Mouse (Mus musculus) hindbrain, embryonic 16.5 days (tissue): ENCODE results near the gene Surf2. TPM values are rescaled to one million over a fixed set of nuclear protein-coding genes. Genes with fewer than 3 reads are reported as not detected.

Source experiments
- ATAC-seq: fragments of 200-750 bp; cut with Nextera tagmentation; 2 replicates; pipeline ENCODE4 v1.8.0; 2017; ENCODE audit warnings: moderate TSS enrichment, moderate library complexity
- H3K27ac ChIP-seq: fragments of 300-500 bp; sonication (generic); 2 replicates; pipeline ENCODE4 v1.5.1; 2014; ENCODE audit warnings: low read depth, mild to moderate bottlenecking, control low read depth, low read length, moderate library complexity
- H3K27me3 ChIP-seq: fragments of 300-500 bp; sonication (generic); replicated peaks from 2 replicates; pipeline ENCODE4 v1.6.1; 2014; ENCODE audit warnings: low read length; ENCODE audit not compliant: control insufficient read depth, insufficient read depth
- H3K36me3 ChIP-seq: fragments of 300-500 bp; sonication (generic); 2 replicates; pipeline ENCODE4 v1.6.1; 2014; ENCODE audit warnings: mild to moderate bottlenecking, low read length, moderate library complexity, mixed read lengths; ENCODE audit not compliant: control insufficient read depth, insufficient read depth
- H3K4me1 ChIP-seq: fragments of 300-500 bp; sonication (generic); 2 replicates; pipeline ENCODE4 v1.6.1; 2014; ENCODE audit warnings: low read depth, low read length; ENCODE audit not compliant: control insufficient read depth, insufficient read depth
- H3K4me2 ChIP-seq: fragments of 300-500 bp; sonication (generic); 2 replicates; pipeline ENCODE4 v1.6.1; 2014; ENCODE audit warnings: mild to moderate bottlenecking, low read length, control low read depth, moderate library complexity
- H3K4me3 ChIP-seq: fragments of 300-500 bp; sonication (generic); 2 replicates; pipeline ENCODE4 v1.5.1; 2014; ENCODE audit warnings: mild to moderate bottlenecking, low read length, control low read depth, moderate library complexity
- H3K9ac ChIP-seq: fragments of 300-500 bp; sonication (generic); 2 replicates; pipeline ENCODE4 v1.6.1; 2014; ENCODE audit warnings: low read depth, mild to moderate bottlenecking, control low read depth, low read length, moderate library complexity
- H3K9me3 ChIP-seq: fragments of 300-500 bp; sonication (generic); 2 replicates; pipeline ENCODE4 v1.6.1; 2014; ENCODE audit warnings: mild to moderate bottlenecking, low read length, moderate library complexity; ENCODE audit not compliant: control insufficient read depth
- WGBS: fragments of 180-500 bp; shearing (Covaris S2); extraction: QIAGEN DNeasy Blood & Tissue Kit; methylation state at CpG from one replicate; pipeline ENCODE4 v1.1.7; 2014; 5-methylcytosine and 5-hydroxymethylcytosine counted together
- polyA plus RNA-seq: library from polyadenylated mRNA; unstranded; fragments of >200 nt; fragmentation: Nextera tagmentation; extraction: Ambion mirVana; gene quantifications from 2 replicates; pipeline ENCODE4 v1.2.1, GENCODE M21; 2015

The Surf2 gene
- polyA plus RNA-seq, 1 experiment from 2014 or later = 55.8 TPM

DNA sequence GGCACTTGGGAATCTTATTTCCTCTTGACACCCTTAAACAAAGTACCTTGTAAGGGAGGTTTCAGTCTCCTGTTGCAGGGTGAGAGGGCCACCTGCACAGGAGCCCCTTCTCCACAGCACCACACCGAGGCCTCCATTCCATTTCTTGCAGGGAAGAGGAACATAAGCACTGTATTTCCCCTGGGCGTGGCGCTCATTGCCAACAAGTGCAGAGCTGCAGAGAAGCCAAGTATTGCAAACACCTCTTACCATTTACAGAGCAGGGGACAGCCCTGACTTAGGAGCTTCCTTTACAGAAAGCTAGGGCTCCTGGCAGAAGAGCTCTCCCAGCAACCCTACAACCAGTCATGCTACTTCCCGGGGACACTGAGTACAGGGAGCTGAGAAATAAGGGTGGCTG is 36.0 kb downstream of the Surf2 start:
- WGBS = 95% methylated on average over 4 of the region's 4 CpGs
- no peaks in the 10 kb centered on the region for H3K27me3 ChIP-seq
- no peak for ATAC-seq
- H3K27ac ChIP-seq = no peak overlapping the region
- H3K36me3 ChIP-seq = peaks cover 28% of the 10 kb centered on the region
- H3K9ac ChIP-seq = no peak overlapping the region
- no peak overlapping the region for H3K4me3 ChIP-seq
- H3K9me3 ChIP-seq = no peaks in the 10 kb centered on the region
- no peak overlapping the region for H3K4me2 ChIP-seq
- no peaks in the 10 kb centered on the region for H3K4me1 ChIP-seq

DNA sequence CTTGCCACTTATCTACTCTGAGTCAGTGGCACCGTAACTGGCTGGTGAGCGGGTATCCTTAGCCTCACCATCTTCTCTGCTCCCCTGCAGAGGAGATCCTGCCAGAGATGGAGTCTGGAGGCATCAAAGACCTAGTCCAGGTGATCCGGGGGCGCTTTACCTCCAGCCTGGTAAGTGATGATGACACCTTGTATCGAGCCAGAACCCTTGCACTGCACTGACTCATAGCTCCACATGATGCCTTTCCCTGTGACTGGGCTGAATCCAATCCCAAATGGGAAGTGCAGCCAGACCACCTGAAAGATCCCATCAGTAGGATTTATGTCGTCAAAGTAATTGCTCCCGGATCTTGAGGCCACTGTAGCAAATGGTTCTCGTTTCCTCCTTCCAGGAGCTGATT is 36.7 kb downstream of the Surf2 start:
- H3K4me2 ChIP-seq = no peak overlapping the region
- ATAC-seq = no peak
- no peaks in the 10 kb centered on the region for H3K9me3 ChIP-seq
- peaks cover 34% of the 10 kb centered on the region for H3K36me3 ChIP-seq
- no peak overlapping the region for H3K27ac ChIP-seq
- H3K4me3 ChIP-seq = no peak overlapping the region
- no peak overlapping the region for H3K9ac ChIP-seq
- H3K27me3 ChIP-seq = no peaks in the 10 kb centered on the region
- no peaks in the 10 kb centered on the region for H3K4me1 ChIP-seq
- 89% methylated on average over 8 of the region's 8 CpGs for WGBS

DNA sequence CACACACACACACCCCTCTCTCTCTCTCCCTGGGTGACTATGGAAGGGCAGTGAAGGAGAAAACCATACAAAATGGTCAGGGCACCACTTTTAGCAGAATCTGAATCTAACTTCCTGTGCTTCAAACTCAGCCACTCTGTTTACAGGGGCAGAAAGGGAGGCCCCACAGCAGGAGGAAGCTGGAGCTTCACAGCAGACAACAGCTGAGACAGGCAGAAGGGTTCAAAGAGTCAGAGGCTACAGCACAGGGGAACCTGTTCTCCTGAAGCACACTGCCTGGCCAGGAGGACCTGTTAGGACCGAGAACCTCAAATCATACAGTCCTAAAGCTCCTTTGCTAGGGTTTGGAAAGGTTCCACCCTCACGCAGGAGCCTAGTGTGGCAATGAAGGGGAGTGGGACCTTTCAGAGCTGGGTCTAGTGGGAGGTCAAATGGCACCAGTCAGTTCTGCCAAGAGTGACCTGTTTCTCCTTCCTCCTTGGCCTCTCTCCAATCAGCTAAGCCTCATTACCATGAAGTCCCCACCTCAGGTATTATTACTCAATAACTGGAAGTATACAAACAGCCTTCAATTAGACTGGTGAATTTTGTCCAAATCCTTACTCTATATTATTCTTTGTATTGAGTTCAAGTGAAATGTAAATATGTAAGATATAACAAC is 38.7 kb downstream of the Surf2 start:
- no peak overlapping the region for H3K4me3 ChIP-seq
- H3K4me2 ChIP-seq = no peak overlapping the region
- H3K27me3 ChIP-seq = no peaks in the 10 kb centered on the region
- 97% methylated on average over 2 of the region's 2 CpGs for WGBS
- no peak overlapping the region for H3K9ac ChIP-seq
- H3K9me3 ChIP-seq = no peaks in the 10 kb centered on the region
- ATAC-seq = no peak
- H3K4me1 ChIP-seq = no peaks in the 10 kb centered on the region
- H3K27ac ChIP-seq = no peak overlapping the region
- H3K36me3 ChIP-seq = peaks cover 41% of the 10 kb centered on the region

DNA sequence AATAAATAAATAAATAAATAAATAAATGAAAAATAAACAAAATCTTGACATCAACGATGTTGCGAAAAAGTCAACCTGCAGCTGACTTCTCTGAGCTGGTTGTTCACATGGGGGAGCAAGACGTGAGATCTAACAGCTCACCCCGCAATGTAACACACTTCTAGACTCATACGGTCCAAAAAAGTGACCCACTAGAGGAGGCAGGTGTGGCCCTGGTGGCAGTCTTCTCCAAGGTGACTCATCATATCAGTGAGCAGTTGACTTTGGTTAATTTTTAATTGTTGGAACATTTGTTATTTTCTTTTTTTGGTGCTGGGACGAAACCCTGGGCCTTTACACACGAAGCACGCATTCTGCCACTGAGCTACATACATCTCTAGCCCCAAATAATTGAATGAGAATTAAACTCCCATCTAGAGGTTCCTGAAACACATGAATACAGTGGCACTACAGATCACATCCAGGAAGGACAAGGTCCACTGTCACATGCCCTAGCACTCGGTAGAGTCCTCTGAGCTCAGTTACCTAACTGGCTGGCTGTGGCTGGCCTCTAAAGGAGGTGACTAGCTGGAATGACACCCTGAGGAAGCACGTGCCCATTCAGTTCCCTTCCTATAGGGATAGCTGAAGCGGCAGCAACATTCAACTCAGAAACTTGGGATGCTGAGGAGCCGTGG is 40.8 kb downstream of the Surf2 start:
- ATAC-seq = no peak
- Histone ChIP-seq H3K9ac (no peak overlapping the region), H3K4me2 (no peak overlapping the region), H3K4me3 (no peak overlapping the region), H3K4me1 (peaks cover 7% of the 10 kb centered on the region), H3K9me3 (no peaks in the 10 kb centered on the region), H3K27me3 (no peaks in the 10 kb centered on the region), H3K27ac (no peak overlapping the region), H3K36me3 (peaks cover 41% of the 10 kb centered on the region)
- 96% methylated on average over 12 of the region's 12 CpGs for WGBS

DNA sequence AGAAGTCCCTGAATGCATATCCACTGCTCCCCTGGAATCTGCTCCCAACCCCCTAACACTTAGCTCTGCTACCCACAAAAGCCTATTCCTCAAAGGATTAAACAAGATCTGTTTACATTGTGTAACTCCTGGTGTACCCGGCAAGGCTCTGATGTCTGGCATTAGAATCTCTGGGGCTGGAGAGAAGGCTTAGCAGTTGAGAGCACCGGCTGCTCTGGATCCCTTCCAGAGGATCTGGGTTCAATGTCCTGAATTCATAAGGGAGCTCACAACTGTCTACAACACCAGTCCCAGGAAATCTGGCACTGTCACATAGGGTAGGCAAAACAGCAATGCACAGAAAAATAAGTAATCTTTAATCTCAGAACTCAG is 41.3 kb downstream of the Surf2 start:
- Histone ChIP-seq H3K4me1 (peaks cover 11% of the 10 kb centered on the region), H3K27ac (no peak overlapping the region), H3K4me2 (no peak overlapping the region), H3K9me3 (no peaks in the 10 kb centered on the region), H3K27me3 (no peaks in the 10 kb centered on the region), H3K9ac (no peak overlapping the region), H3K4me3 (no peak overlapping the region), H3K36me3 (peaks cover 43% of the 10 kb centered on the region)
- no peak for ATAC-seq
- WGBS = 84% methylated on average over 2 of the region's 2 CpGs

DNA sequence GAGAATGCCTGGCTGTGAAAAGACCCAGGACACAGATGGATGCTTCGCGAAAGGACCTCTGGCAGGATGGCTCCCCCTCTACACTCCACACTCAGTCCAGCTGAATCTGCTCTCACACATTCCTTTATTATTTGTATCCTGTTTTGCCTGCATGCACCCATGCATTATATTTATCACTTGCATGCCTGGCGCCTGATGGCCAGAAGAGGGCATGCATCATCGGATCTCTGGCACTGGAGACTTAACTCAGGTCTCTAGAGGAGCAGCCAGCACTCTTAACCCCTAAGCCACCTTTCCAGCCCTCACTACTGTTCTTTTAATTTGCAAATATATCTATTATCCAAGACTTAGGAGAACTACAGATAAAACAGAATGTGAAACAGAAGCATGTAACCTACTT is 44.6 kb downstream of the Surf2 start:
- Histone ChIP-seq H3K4me3 (no peak overlapping the region), H3K4me2 (no peak overlapping the region), H3K27me3 (no peaks in the 10 kb centered on the region), H3K4me1 (peaks cover 25% of the 10 kb centered on the region), H3K9ac (no peak overlapping the region), H3K27ac (no peak overlapping the region), H3K36me3 (peaks cover 24% of the 10 kb centered on the region), H3K9me3 (no peaks in the 10 kb centered on the region)
- no peak for ATAC-seq
- WGBS = 73% methylated on average over 4 of the region's 4 CpGs

DNA sequence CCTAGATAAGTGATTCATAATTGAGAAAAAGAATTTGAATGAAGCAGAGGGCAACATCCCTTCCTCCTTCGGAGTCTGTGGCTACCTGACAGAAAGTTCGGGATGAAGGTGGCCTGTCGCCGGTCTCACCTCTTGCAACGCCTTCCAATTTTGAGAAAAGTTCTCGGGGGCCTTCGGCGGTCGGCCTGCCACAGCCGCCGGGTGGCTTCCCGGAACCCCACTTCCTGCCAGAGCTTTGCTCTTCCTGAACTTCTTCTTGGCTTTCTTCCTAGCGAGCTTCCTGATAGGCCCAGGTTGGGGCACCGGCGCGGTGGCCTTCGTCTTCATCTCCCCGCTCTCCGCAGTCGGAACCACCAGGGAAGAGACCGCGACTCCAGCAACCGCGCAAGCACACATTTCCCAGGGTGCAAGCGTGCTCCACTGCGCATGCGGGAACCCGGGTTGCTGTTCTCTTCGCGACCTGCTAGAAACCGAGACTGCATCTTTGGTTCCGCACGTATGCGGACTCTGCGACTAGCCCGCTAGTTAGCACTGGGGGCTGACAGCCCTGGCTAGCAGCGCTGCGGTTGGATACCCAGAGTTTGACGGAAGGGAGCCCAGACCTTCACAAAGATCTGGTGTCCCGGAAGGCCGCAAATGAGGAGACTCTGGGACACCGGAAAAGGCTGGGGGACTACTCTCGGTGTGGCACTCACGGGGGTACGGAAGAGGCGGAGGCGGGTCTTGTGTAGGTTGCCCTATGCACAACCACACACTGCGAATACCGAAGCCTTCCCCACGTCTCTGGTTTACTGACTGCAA is 48.0 kb downstream of the Surf2 start, which contains the start of gene Rexo4:
Rexo4 (minus strand) TSS at position 464 of the 801 bp plus-strand sequence.
- peaks cover 5% of the 10 kb centered on the region; the same call in 1 of the 2 replicates for H3K36me3 ChIP-seq
- H3K4me1 ChIP-seq = peaks cover 25% of the 10 kb centered on the region
- H3K4me2 ChIP-seq = peak within 1 kb of the TSS; percentile 71
- H3K27me3 ChIP-seq = no peaks in the 10 kb centered on the region
- peak; percentile 99 for ATAC-seq
- peak within 1 kb of the TSS; percentile 98 for H3K27ac ChIP-seq
- H3K4me3 ChIP-seq = peak within 1 kb of the TSS; percentile 82
- WGBS = under 1% methylated on average over 49 of the region's 50 CpGs
- H3K9ac ChIP-seq = peak within 1 kb of the TSS; percentile 89
- no peaks in the 10 kb centered on the region for H3K9me3 ChIP-seq

DNA sequence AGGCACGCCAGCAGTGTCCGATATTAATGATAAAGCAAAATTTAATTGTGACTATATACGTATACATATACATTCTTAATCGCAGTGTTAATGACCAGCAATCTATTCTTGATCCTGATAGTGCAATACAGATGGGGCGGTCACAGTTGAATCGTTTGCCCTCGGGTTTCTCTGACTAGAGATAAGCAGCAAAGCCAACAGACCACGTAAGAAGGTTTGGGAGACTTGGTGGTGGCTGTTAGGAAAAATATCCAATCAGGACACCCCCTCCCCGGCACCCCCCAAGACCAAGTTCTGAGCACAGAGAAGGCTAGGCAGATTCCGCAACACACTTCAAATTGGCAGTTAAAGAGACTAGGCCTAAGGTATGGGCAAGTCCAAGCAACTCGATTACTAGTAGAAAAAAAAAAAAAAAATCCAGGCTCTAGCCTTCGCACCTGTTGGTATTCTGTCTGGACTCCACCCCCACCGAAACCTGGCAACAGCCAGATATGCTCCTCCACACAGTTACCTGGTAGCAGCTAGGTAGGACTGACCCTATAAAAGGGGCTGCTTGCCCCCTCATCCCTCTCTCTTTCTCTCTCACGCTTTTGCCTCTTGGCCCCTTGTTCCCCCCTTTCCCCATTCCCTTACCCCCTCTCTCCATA is 48.7 kb downstream of the Surf2 start:
- Histone ChIP-seq H3K27ac (peak overlapping the region; percentile 98), H3K9me3 (no peaks in the 10 kb centered on the region), H3K9ac (peak overlapping the region; percentile 89), H3K4me3 (peak overlapping the region; percentile 82), H3K4me2 (peak overlapping the region; percentile 71), H3K27me3 (no peaks in the 10 kb centered on the region), H3K4me1 (peaks cover 25% of the 10 kb centered on the region), H3K36me3 (0 out of 2 replicates have a peak, but pooled peaks cover 2% of the 10 kb centered on the region)
- 18% methylated on average over 14 of the region's 14 CpGs for WGBS
- peak; percentile 3; the same call in 1 of the 2 replicates for ATAC-seq
